Mouse (Mus musculus): ENCODE data around the gene Apc2.

DNA sequence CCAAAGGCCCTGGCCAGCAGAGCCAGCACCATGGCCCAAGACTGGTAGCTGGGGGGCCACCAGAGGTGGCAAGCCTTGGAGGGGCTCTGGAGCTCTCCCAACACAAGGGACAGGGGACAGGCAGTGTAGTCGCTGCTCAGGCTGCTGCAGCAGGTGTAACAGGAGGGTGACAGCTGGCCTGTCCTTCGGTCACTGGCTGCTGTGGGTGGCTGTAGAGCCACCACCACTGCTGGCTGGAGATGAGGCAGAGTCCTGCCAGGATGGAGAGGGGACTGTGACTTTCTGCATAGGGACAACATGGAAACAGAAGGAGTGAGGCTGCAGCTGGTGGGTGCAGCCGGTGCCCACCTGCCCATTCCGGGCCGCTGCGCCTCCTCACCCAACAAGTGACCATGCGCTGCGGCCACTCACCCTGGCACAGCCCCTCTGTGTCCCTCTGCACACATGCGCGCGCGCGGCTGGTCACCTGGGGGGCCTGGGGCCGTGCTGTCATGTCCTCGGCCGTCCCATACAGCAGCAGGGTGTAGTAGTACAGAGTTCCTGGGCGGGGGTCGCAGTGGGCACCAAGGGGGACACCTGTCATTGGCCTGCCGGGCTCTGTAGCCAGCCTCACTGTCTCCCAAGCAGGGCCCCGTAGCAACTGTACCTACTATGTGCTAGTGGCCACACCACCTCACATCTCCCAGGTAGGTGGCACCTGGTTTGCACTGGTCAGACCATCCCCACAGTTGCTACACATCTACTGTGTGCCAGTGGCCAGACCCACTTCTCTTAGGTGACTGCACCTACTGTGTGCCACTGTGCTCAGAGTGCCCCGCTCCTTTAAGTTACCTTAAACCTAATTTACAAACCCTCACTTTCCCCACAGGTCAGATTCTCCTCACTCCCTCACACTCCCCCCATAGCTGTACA is 26.1 kb downstream of the Apc2 start:
- TF ChIP-seq CTCF (conservative IDR thresholded peaks at IDR 0.05; ENCODE audit: low read length) (no peak), NANOG (IDR thresholded peaks at IDR 0.05; ENCODE audit: borderline replicate concordance, low read length) (no peak), POU5F1 (IDR thresholded peaks at IDR 0.05; ENCODE audit: borderline replicate concordance, low read length) (no peak)

Measured in E14TG2a.4 (cell line).